In genomic region chr12:69986241-69986762, GRCm38 (mm10) we compare ENCODE assay signal across 8 mouse cellular contexts. TPM values are rescaled to one million over a fixed set of nuclear protein-coding genes. Genes with fewer than 3 reads are reported as not detected.
A peak's percentile ranks its signal among the peaks of the same experiment; 100 is the strongest.
DNase-seq lines count a peak whose midpoint lies in the region; ATAC-seq and TF ChIP-seq lines count a peak whose summit lies in the region.

No protein-coding gene starts in this region.

- no peaks in the 10 kb centered on the region for H3K27me3 ChIP-seq in lung, embryonic 14.5 days (ENCODE audit: insufficient read depth, low read length)
- no peaks in the 10 kb centered on the region; the same call in 1 of the 2 replicates for H3K27me3 ChIP-seq in neural tube, embryonic 14.5 days (ENCODE audit: control insufficient read depth, insufficient read depth, low read length)

- peak overlapping the region; percentile 90 for H3K4me3 ChIP-seq in brown adipose tissue, adult 24 weeks (ENCODE audit: insufficient read depth, low read depth, low read length)
- peak overlapping the region; percentile 90 for H3K4me3 ChIP-seq in lung, embryonic 14.5 days (ENCODE audit: low read depth, low read length)
- H3K4me3 ChIP-seq in neural tube, embryonic 14.5 days (ENCODE audit: low read depth, low read length): peak overlapping the region; percentile 92

- H3K4me2 ChIP-seq in lung, embryonic 14.5 days: peak overlapping the region; percentile 62
- H3K4me2 ChIP-seq in neural tube, embryonic 14.5 days (ENCODE audit: low read depth, low read length): peak overlapping the region; percentile 59

- H3K9ac ChIP-seq in lung, embryonic 14.5 days: peak overlapping the region; percentile 97
- H3K9ac ChIP-seq in neural tube, embryonic 14.5 days (replicated peaks; ENCODE audit: low read depth, low read length): peak overlapping the region; percentile 90

- peaks cover 4% of the 10 kb centered on the region; the same call in 1 of the 2 replicates for H3K4me1 ChIP-seq in brown adipose tissue, adult 24 weeks (ENCODE audit: control insufficient read depth, insufficient read depth, insufficient read length, low read length)
- 0 out of 2 replicates have a peak, but pooled peaks cover 2% of the 10 kb centered on the region for H3K4me1 ChIP-seq in lung, embryonic 14.5 days (ENCODE audit: insufficient read depth)
- H3K4me1 ChIP-seq in neural tube, embryonic 14.5 days (ENCODE audit: control insufficient read depth, insufficient read depth, low read length): peaks cover 10% of the 10 kb centered on the region

- H3K9me3 ChIP-seq in lung, embryonic 14.5 days (ENCODE audit: low read depth, low read length): no peaks in the 10 kb centered on the region
- H3K9me3 ChIP-seq in neural tube, embryonic 14.5 days (ENCODE audit: control insufficient read depth, low read length): no peaks in the 10 kb centered on the region

- TF ChIP-seq CTCF in lung, embryonic 14.5 days (IDR thresholded peaks at IDR 0.05; ENCODE audit: low read depth): no peak

- peaks cover 31% of the 10 kb centered on the region for H3K36me3 ChIP-seq in lung, embryonic 14.5 days (ENCODE audit: insufficient read depth)
- peaks cover 14% of the 10 kb centered on the region; the same call in 1 of the 2 replicates for H3K36me3 ChIP-seq in neural tube, embryonic 14.5 days (ENCODE audit: control insufficient read depth, insufficient read depth, low read length)

- peak overlapping the region; percentile 76 for H3K27ac ChIP-seq in brown adipose tissue, adult 24 weeks (replicated peaks; ENCODE audit: low read depth, low read length)
- peak overlapping the region; percentile 92 for H3K27ac ChIP-seq in lung, embryonic 14.5 days (ENCODE audit: low read depth)
- peak overlapping the region; percentile 91 for H3K27ac ChIP-seq in neural tube, embryonic 14.5 days (ENCODE audit: low read depth, low read length)

- DNase-seq in 3134 (ENCODE audit: extremely low read depth, insufficient read length, low spot score): peak; percentile 76
- DNase-seq in 416B (ENCODE audit: low read depth): peak; percentile 76
- peak; percentile 9 for DNase-seq in kidney, adult 11 months
- peak; percentile 54 for DNase-seq in lung, embryonic 14.5 days
- DNase-seq in spleen, adult 12 weeks (ENCODE audit: low spot score): no peak

- WGBS in lung, embryonic 14.5 days: under 1% methylated on average over 36 of the region's 36 CpGs
- under 1% methylated on average over 32 of the region's 36 CpGs for WGBS in neural tube, embryonic 14.5 days

- peak; percentile 45 for ATAC-seq in frontal cortex, adult (ENCODE audit: low TSS enrichment)
- ATAC-seq in lung, embryonic 14.5 days (ENCODE audit: insufficient read depth): peak; percentile 68
- peak; percentile 67 for ATAC-seq in neural tube, embryonic 14.5 days (ENCODE audit: low read depth)

RNA-seq across cellular contexts. Expression of gene Sav1, which starts 0.5 kb away (rescaled TPM):
- 31.9 and 47.5 TPM in 2 replicates for polyA plus RNA-seq in brown adipose tissue, adult 24 weeks (2012; ENCODE audit: insufficient read depth, insufficient read length, missing spikeins)
- 11.8 and 12.8 TPM in 2 replicates for polyA plus RNA-seq in lung, embryonic 14.5 days (2014; fragmentation: Nextera tagmentation; extraction: Ambion mirVana)
- polyA plus RNA-seq in neural tube, embryonic 14.5 days (2014; fragmentation: Nextera tagmentation; extraction: Ambion mirVana): 2.7 and 3.5 TPM in 2 replicates
